Mouse (Mus musculus) gastrocnemius, postnatal 25 days (tissue): ENCODE results near the gene Dlg2. TPM values are rescaled to one million over a fixed set of nuclear protein-coding genes. Genes with fewer than 3 reads are reported as not detected.
"Not testable (repeated sequence)": the region's sequence is repeated elsewhere in the genome, so short reads cannot be mapped to it uniquely, and the experiment has no call there.

Experiments used
- DNase-seq: peaks from one replicate; pipeline ENCODE4 v3.0.0; 2022
- total RNA-seq, 2 experiments: library from RNA; stranded (reverse); gene quantifications; 1 replicate in 1 of 2; 2 replicates in 1 of 2; pipeline ENCODE4 v1.2.3; 2021

The Dlg2 gene
- total RNA-seq, 2 experiments from 2014 or later, result 0.05 to 0.75 TPM

DNA sequence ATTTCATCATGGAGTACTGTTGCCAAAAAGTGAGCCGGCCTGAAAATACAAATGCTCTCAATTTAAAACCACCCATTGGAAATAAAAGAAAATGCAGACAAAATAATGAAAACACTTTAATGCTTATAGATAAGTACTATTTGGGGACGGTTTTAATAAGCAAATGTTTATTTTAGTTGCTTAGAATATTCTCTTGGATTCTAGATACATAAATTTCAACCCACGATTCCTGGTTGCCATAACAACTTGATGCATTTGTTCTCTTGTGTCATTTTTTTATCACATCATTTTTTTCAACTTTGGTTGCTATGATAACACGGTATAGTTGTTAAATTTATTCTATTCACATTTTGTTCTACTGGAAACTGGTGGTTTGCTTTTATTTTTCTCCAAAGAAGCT, 364.8 kb downstream of the Dlg2 start:
- DNase-seq, result no peak

DNA sequence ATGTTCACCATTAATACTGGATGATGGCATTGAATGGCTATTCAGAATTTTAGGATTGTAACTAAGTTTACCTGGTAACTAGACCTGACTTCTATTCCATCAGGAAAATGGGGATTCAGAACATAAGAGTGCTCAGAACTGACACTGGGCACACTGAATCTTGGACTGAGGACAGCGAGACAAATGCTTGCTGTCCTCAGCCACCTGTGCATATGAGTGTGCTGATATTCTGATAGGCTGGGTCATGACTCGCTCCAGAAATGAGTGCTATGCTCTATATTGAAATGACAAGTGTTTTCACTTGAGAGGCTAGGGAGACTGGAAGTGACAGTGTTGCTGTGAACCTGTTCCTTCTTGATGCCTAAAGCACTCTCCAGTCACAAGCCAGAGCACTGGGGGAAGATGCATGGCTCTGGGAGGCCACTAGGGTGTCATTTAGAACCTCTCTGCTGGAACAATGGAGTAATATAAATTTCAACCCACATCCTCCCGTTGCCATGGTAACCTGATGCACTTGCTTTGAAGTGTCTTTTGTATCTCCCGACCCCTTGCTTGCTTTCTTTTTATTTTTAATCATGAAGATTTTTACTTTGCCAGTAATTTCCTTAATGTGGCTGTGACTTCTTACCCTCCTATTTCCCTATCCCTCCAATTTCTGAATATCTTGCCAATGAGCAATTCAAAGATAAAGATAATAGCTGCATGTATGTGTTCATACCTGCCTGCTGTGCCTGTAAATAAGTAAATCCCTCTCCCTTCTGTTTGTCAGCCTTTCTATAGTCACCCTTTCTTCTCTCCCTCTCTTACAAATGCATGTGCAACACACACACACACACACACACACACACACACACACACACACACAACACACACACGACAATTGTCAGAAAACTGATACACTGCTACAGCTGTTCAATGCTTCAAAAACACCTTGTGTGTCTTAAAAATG, 367.1 kb downstream of the Dlg2 start:
- no peak for DNase-seq

DNA sequence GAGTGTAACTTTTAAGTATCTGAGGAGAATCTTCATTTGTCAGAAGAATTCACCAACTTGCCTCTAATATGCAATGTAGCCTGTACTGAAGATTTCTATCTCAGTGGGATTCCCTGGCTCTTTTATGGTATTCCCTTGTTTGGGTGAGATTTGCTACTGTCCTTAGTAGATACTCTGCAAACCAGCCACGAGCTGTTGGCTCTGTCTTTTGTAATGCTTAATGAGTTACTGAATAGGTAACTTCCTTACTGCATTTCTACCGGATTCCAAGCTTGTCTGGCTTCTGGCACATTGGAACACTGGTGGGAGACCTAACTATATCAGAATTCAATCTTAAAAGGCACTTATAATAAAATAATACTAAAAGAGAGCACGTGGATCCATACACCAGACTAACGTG, 400.3 kb downstream of the Dlg2 start:
- not testable (repeated sequence) for DNase-seq

DNA sequence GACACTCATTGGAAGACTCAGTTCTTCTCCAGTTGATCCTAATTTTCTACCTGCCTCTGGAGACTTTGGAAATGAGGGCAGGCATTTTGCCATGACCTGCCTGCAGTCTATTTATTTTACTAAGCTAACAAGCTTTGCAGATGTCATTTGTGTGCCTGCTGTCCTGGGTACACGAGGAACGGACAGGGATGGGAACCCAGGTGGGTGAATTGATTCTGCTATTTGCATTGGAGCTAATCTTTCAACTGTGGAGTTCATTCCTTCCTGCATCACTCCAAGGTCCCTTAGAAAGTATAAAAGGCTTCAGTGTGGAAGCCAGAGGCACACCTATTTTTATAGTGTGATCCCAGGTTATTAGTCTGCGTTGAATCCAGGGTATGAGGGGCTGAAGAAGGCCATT, 406.3 kb downstream of the Dlg2 start:
- DNase-seq, result no peak

DNA sequence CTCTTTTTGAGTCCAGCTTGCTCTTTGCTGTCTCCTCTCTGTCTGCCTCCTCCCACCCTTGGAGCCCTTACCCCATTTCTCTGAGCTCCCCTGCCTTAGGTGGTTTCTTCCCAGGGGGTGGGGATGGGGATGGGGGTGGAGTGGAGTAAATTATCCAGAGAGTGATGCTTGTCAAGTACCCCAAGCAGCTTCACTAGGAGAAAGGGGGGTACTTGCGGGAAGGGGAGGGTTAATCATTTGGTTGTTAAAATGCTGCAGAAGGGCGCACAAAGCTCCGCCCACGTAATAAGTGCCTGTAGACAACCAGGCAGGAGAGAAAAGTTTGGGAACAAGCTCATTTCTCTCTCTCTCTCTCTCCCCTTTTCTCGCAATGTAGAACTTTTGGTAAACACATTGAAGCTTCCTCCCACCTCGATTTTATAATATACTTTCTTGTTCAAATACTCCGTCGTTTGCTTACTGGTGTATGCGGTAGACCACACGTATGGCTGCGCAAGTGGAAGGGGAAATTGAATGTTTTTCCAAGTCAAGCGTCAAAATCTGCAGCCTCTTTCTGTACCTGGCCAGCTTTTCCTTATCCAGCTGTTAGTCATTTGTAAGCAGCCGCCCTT, 410.0 kb downstream of the Dlg2 start:
- no peak for DNase-seq

DNA sequence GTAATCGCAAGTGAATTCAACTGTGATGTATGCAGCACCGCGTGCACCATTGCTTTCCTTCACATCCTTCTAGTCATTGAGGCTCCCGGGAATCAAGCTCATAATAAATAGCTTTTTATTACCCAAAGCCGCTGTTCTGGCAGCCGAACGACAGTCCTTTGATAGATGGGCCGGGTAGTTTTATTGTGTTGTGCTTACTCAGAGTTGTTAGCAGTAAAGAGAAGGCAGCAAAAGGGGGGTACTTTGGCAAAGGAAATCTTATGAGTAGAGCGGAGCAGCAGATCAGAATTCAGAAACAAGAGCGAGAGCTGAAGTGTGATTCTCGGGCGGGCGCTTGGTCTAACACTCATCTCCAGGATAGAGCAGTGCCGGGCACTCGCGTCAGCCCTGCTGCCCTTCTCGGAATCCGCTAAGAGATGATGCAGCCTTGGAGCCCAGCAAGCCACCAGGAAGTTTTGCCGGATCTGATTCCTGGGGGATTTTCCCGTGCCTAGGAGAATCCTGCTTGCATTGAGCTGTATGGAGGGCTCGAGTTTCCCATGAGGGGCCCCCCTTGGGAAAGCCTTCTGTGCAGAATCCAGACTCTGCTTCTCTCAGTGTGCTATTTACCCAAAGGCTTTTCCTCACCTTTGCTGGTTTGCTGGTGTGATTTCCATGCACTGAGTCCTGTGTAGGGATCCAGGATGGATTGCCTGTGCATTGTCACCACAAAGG, 410.7 kb downstream of the Dlg2 start:
- DNase-seq, result no peak

DNA sequence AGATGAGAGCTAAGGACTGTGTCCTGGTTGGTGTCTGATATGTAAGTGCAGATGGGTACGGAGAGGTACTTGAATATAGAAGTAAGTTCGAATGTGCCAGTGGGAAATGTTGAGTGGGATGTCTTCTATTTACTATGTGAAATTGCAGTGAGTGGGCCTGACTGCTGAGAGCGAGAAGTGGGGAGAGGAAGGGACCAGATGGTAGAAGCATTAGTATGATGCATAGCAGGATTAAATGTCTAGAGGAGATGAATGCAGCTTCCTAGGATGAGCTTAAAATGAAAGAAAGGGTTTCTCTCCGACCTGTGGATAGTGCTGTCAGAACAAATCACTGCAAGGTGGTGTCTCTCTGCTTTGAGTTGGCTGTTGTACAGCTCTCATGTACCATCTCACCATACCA, 451.0 kb downstream of the Dlg2 start:
- DNase-seq, result no peak

DNA sequence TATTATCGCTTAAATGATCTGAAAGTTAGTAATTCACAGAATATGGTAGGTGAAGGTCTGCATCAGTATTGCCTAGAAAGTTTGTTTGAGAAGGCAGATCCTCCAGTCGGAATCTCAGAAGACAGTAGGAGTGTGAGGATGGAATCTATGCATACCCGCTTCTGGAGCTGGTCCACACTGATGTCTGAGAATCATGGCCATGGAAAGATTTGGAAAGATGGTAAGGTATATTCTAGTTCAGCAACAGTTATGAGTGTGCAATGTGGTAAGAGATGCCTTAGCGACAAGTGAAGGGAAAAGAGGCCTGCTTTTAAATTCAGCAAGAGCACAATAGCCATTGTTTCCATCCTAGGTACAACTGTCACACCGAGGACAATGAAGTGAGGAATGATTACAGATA, 464.3 kb downstream of the Dlg2 start:
- no peak for DNase-seq

DNA sequence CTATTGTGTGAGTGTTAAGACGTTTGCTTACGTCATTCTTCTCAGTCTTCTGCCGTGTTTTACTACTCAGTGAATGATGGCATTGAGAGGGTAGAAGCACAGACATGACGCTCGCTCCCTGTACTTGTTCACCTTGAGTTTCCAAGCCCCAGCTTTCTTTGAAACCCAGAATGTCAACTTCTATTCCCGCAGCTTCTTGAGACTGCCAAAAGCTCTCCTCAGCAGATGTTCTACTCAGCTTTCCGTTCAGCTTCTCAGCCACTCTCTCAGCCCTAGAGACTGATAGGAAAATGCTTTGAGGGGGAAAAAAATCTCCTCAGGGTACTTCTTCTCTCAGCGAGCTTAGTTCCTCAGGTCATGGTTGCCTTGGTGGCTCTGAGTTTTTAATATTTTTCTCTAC, 470.6 kb downstream of the Dlg2 start:
- DNase-seq, result no peak

DNA sequence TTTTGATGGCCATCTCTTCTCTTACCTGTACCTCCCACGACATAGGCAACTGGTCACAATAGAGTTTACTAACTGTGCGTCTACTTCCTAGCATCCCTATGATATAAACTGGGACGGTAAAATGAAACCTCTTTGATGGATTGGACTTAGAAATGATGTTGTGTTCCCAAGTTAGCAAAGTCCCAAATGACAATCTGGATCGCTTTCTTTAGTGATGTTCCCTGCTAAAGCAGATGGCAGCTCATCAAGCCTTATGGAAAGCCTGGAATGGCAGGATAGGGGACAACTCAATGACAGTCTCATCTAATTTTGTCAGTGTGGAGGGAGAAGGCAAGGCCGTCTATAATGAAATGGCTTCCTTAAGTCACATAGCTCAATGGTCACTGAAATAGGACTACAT, 472.7 kb downstream of the Dlg2 start:
- no peak for DNase-seq

DNA sequence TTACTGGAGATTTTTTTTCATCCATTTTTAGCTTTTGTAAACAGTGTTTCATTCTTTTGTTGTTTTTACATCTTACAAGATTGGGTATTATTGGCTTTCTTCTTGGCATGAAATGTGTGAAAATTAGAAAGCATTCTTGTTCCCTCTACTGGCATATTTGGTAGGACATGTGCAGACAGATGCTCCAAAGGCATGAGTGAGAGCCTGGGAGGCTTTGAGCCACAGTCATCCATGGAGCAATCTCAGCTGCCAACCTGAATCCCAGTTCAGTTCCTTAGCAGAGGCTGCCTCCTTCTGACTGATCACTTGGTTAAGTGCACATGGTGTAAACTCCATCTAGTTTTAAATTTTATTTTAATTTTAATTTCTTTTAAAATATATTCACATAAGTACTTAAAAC, 500.8 kb downstream of the Dlg2 start:
- no peak for DNase-seq

DNA sequence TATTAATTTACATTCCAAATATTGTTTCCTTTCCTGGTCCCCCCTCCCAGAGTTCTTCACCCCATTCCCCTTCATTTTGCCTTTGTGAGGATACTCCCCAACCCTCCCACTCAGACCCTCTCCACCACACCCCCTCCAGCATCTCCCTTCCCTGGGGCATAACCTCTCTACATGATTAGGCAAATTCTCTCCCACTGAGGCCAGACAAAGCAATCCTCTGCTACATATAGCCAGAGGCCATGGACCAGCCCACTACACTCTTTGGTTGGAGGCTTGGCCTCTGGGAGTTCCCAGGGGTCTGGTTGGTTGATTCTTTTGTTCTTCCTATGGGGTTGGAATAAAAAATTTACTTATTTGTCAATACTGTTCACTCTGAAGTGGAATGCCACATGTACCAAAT, 505.6 kb downstream of the Dlg2 start:
- DNase-seq, result no peak

DNA sequence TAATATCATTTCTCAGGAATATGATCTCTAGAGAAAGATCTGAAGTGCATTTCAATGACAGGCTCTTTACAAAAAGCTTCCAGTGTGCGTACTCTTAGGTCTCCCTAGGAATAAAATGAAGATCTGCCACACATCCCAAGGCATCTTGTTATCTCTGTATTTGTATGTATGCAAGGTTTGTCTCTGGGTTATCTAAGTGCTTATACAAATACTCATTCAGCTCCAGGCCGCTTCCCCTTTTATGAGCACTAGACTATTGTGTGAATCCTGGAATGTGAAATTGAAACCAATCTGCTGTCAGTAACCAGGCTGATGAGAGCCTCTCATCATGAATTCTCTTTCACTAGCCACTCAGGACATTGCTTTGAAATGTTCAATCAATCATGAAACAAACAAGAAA, 534.2 kb downstream of the Dlg2 start:
- DNase-seq, result no peak

DNA sequence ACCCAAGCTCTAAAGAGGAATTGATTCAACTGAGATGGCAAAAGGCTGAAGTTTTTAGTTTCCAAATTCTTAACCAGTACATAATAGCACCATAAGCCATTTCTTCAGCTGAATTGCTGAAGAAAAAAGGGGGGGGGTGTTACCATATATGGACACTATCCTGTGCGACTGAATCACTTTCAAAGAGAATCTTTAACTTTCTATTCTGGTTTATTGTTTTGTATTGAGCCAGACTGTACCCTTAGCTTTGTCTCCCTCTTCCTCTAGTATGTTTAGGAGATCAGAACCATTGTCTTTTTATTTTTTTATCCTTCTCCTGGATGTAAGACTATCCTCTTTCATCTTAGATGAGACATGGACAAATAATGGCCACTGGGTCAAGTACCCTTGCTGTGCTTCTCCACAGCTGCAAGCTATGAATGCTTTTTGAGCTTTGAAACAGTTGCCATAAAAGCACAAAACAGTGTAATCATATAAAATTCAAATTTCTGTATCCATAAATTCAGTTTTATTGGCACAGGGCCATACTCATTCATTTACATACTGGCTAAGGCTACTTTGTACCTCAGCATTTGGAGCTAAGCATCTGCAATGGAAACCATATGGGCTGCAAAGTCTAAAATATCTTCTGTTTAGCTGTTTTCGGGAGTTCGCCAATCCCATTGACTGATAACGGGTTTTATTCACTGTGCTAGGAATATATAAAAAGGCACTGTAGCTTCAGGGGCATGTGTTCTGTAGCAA, 568.7 kb downstream of the Dlg2 start:
- no peak for DNase-seq

DNA sequence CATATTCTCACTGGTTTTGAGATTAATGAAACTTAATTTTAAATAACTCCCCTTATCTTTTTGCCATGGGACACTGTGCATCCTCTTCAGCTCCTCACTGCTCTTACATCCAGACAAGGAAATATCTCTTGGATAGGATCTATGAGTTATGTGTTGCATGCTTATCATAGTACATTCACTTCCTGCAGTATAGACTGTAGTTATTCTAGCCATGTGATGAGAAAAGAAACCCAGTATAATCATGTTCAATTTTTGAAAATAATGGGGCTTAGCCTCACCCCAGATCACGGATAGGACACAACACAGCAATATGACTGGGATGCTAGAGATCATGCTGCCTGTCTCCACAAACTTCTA, 569.2 kb downstream of the Dlg2 start:
- no peak for DNase-seq

DNA sequence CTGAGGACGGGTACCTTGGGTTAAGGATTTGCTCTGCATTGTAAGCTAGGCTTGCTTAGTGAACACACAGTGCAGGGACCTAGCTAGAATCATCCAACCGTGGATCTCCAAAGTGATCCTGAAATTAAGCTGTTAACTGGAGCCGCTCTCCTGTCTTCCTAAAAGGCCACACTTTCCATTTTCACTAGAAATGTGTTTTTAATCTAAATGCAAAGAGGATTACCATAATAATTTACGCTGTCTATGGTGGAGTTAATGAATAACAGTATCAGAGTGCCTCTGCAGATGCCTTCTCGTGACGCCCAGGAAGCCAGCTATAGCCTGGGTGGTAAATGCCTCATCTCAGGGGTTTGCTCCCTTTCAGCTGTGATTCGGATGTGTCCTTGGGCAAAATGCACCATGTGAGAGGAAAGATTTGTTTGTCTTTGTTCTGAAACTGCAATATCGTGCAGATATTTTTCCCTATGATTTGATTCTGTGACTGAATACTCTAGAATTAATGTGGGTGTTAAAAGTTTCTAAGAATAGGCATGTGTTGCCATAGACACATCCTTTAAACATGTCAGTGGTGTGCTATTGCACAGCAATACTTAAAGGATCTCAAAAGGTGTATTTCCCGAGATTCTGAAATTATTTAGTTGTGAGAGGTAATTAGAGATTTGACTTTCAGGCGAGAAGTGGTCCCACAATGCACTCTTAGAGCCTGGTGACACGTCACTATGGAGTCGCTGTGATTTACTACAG, 587.0 kb downstream of the Dlg2 start:
- no peak for DNase-seq

DNA sequence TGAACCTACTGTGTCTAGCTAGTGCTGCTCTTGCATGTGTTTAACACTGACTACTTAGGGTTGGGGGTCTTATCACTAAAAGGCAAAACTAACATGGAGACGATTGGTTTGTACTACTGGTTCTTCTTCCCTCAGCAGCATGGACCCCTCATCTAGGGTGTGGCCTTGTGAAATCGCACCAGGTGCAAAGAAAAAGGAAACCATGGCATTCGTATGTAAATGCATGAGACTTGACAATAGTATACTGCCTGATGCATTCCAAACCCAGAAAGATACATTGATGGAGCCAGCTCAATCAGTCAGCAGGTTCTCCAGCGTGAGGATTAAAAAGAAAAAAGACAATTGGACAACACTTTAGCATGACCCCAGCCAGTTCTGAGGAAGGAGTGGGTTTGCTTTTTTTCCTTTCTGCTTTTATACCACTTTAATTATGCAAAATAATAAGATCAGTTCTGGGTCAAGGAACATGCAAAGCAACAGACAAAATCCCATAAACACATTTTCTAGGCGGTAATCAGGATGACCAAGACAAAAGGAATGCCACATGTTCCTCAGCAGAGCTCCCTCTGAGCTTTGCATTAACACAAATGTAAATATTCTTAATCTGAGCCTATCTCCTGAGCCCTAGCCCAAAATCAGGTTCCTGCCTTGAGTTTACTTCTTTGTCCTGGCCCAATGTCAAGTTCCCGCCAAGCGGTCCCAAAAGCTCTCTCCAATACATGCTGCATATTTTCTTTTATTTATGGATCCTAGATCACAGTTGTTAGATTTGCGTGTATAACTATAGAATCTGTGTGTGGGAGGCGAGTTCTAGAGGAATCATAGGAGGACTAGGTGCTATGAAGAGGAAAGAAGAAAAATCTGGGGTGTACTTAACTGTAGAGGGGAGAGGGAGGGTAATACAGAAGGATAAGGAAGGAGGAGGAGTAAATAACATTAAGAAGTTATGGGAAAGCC, 595.6 kb downstream of the Dlg2 start:
- DNase-seq, result no peak

DNA sequence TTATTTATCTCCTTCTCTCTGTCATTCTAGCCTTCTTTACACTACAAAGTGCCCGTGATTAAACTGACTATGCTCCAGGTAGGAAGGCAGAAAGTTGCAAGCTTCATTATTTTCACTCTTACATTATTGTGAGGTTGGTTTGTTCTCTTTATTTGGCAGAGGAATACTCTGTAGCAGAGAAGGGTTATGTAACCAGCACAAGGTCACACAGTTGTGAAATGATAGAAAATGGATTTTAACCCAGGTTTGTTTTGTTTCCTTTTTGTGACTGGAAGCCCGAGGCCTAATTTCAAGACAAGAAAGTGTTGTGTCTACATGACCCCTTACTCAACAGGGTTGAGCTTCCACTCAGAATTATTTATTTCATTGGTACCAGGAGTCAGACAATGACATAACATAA, 609.6 kb downstream of the Dlg2 start:
- DNase-seq, result no peak

DNA sequence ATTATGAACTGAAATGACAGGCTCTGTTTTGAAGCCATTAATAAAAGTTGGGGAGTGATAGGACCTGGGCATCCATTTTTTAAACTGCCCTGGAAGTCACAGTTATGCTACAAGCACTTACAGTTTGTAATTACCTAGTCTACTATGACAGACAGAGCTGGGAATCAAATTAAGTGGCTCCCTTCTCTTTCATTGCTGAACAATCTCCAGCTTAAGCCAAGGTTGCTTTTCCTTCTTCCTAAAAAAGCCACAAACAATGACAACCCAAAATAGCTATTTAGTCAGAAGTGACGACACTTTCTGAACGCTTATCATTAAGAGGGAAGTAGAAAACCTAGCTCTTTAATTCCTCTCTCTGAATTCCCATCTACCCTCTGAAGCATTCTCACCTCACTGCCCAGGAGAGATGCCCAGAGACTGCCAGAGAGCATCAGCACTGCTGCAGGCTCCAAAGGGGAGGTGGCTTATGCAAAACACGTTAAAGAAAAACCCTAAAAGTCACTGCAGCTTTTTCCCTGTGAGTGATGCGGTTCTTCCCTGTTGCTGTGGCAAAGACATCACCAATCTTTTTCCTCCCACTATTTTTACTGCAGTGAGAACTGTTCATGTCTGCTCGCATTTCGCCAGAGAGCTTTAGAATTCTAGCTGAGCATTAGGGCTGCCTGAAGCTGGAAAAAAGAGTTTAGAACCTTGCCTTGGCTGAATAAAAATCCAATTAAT, 612.9 kb downstream of the Dlg2 start:
- no peak for DNase-seq

DNA sequence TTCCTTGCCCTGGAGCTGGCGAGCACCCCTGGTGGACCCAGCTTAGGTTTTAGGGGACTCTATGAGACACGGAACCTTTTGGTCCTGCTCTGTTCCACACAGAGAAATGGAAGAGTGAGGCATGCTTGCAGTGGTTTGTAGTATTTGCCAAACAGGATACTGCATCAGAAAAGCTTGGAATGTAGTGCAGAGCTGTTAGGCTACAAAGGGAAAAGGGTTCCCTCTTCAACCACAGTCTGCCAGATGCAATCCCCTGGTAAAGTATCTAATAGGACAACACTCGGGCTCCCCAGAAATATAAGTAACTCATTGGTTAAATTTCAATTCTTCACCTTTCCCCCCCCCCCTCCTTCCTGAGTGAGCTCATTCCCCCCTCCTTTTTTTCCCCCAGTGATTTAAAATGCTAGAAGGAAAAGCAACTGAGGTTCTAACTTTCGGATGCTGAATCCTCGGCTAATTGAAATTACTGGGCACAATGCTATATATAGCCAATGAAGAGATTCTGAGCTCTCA, 613.9 kb downstream of the Dlg2 start:
- no peak for DNase-seq
